ENCODE assay signal across 9 mouse cellular contexts in genomic region chr17:25080960-25081381, GRCm38 (mm10). TPM values are rescaled to one million over a fixed set of nuclear protein-coding genes. Genes with fewer than 3 reads are reported as not detected.
A peak's percentile ranks its signal among the peaks of the same experiment; 100 is the strongest.
DNase-seq lines count a peak whose midpoint lies in the region; ATAC-seq and TF ChIP-seq lines count a peak whose summit lies in the region.
"Had no signal": no experiment of that assay in that cellular context is flagged by ENCODE, and none has a peak within 500 bp of the region (broad histone marks: within the 10 kb centered on the region; RNA-seq: fewer than 3 reads in every experiment).

No protein-coding gene starts in this region.

- H3K9ac ChIP-seq in hindbrain, postnatal 0 days (replicated peaks; ENCODE audit: low read length): peak overlapping the region; percentile 40; the same call in 1 of the 2 replicates
- no peak overlapping the region for H3K9ac ChIP-seq in liver, embryonic 12.5 days

- H3K27ac ChIP-seq in layer of hippocampus, adult 2 months: peak overlapping the region; percentile 77
- peak overlapping the region; percentile 49; the same call in 1 of the 2 replicates for H3K27ac ChIP-seq in hindbrain, postnatal 0 days
- H3K27ac ChIP-seq in liver, embryonic 12.5 days: peak overlapping the region; percentile 99
- peak overlapping the region; percentile 19; the same call in 1 of the 2 replicates for H3K27ac ChIP-seq in olfactory bulb, adult 2 months (ENCODE audit: insufficient read depth, low read depth, low read length)

- H3K27me3 ChIP-seq in hindbrain, postnatal 0 days (ENCODE audit: insufficient read depth, low read length): no peaks in the 10 kb centered on the region
- no peaks in the 10 kb centered on the region; the same call in 1 of the 2 replicates for H3K27me3 ChIP-seq in liver, embryonic 12.5 days (replicated peaks)
- H3K27me3 ChIP-seq: CH12.LX had no signal

- TF ChIP-seq CTCF in layer of hippocampus, adult 2 months (conservative IDR thresholded peaks at IDR 0.05): no peak
- TF ChIP-seq CTCF in hindbrain, postnatal 0 days (IDR thresholded peaks at IDR 0.05; ENCODE audit: low read depth): no peak
- TF ChIP-seq CTCF in olfactory bulb, adult 2 months (IDR thresholded peaks at IDR 0.05; ENCODE audit: insufficient read depth, low read depth, low read length): no peak

- no peak for ATAC-seq in hindbrain, postnatal 0 days
- no peak for ATAC-seq in liver, embryonic 12.5 days

- TF ChIP-seq POLR2A in olfactory bulb, adult 2 months (IDR thresholded peaks at IDR 0.05; ENCODE audit: insufficient read depth, low read depth, low read length): no peak

- H3K4me1 ChIP-seq in hindbrain, postnatal 0 days (ENCODE audit: insufficient read depth, low read length): peaks cover 16% of the 10 kb centered on the region
- peaks cover 51% of the 10 kb centered on the region for H3K4me1 ChIP-seq in liver, embryonic 12.5 days
- H3K4me1 ChIP-seq in olfactory bulb, adult 2 months (ENCODE audit: control insufficient read depth, insufficient read depth, low read length): peaks cover 28% of the 10 kb centered on the region

- DNase-seq in layer of hippocampus, adult 2 months (ENCODE audit: low spot score in 2 of 2): no peak
- DNase-seq in layer of hippocampus, postnatal 25 days (ENCODE audit: extremely low spot score in 1 of 2, low spot score in 1 of 2): no peak
- peak; percentile 63 for DNase-seq in gastrocnemius, postnatal 14 days
- DNase-seq in hindbrain, postnatal 0 days (ENCODE audit: low spot score): no peak
- DNase-seq in left cerebral cortex, postnatal 4 days: no peak
- no peak for DNase-seq in spleen, postnatal 10 days (ENCODE audit: low spot score in 2 of 2)

- no peaks in the 10 kb centered on the region for H3K36me3 ChIP-seq in hindbrain, postnatal 0 days (ENCODE audit: insufficient read depth, low read length)
- no peaks in the 10 kb centered on the region; the same call in 1 of the 2 replicates for H3K36me3 ChIP-seq in liver, embryonic 12.5 days

- H3K9me3 ChIP-seq in hindbrain, postnatal 0 days (ENCODE audit: low read length): no peaks in the 10 kb centered on the region
- no peaks in the 10 kb centered on the region for H3K9me3 ChIP-seq in liver, embryonic 12.5 days (replicated peaks)

- intact Hi-C loops in gastrocnemius, postnatal 14 days (cut with DNase I; ENCODE audit: low total_unique reads): no loop called here
- intact Hi-C loops in left cerebral cortex, postnatal 4 days (cut with DNase I): no loop called here

- WGBS in hindbrain, postnatal 0 days: 83% methylated on average over 11 of the region's 11 CpGs
- 50% methylated on average over 11 of the region's 11 CpGs for WGBS in liver, embryonic 12.5 days (ENCODE audit: insufficient replicate concordance)
- WGBS in olfactory bulb, adult 2 months: 72% methylated on average over 11 of the region's 11 CpGs

- H3K4me3 ChIP-seq in layer of hippocampus, adult 2 months: peak overlapping the region; percentile 50
- H3K4me3 ChIP-seq in hindbrain, postnatal 0 days (ENCODE audit: low read length): peak overlapping the region; percentile 20
- H3K4me3 ChIP-seq in liver, embryonic 12.5 days: peak overlapping the region; percentile 29
- H3K4me3 ChIP-seq in olfactory bulb, adult 2 months (ENCODE audit: insufficient read depth, low read depth, low read length): peak overlapping the region; percentile 16

- peak overlapping the region; percentile 25; the same call in 1 of the 2 replicates for H3K4me2 ChIP-seq in hindbrain, postnatal 0 days (ENCODE audit: low read depth, low read length)
- peak overlapping the region; percentile 24 for H3K4me2 ChIP-seq in liver, embryonic 12.5 days

RNA-seq across cellular contexts. Expression of gene Tmem204, which starts 2.4 kb away (rescaled TPM):
- total RNA-seq in layer of hippocampus, adult 2 months (2021): 1 to 10 TPM; 8.2 to 8.8 TPM
- 1 to 10 TPM; 8.0 to 8.4 TPM for total RNA-seq in layer of hippocampus, postnatal 25 days (2021)
- 10 to 100 TPM; 13.9 to 16.3 TPM for total RNA-seq in gastrocnemius, postnatal 14 days (2021)
- total RNA-seq in hindbrain, postnatal 0 days (2014; rRNA removed): 15.4 and 21.5 TPM in 2 replicates
- 11.5 and 11.7 TPM in 2 replicates for polyA plus RNA-seq in hindbrain, postnatal 0 days (2015; fragmentation: Nextera tagmentation; extraction: Ambion mirVana)
- polyA plus RNA-seq in liver, embryonic 12.5 days (2016; fragmentation: Nextera tagmentation; extraction: Ambion mirVana): 6.1 and 7.2 TPM in 2 replicates
- polyA plus RNA-seq in olfactory bulb, adult 2 months (2012; ENCODE audit: insufficient read depth, insufficient read length, low replicate concordance, missing spikeins): not detected in 2 replicates
- total RNA-seq in left cerebral cortex, postnatal 4 days (2021): 1 to 10 TPM; 5.4 to 6.7 TPM
- total RNA-seq: CH12.LX had no signal

RNA-seq across cellular contexts. Expression of gene Telo2, which starts 34.8 kb away (rescaled TPM):
- 10 to 100 TPM; 36.9 to 42.8 TPM for total RNA-seq in layer of hippocampus, adult 2 months (2021)
- 10 to 100 TPM; 29.3 to 43.2 TPM for total RNA-seq in layer of hippocampus, postnatal 25 days (2021)
- 1 to 10 TPM; 9.2 to 9.3 TPM for total RNA-seq in gastrocnemius, postnatal 14 days (2021)
- 46.9 and 59.3 TPM in 2 replicates for total RNA-seq in hindbrain, postnatal 0 days (2014; rRNA removed)
- polyA plus RNA-seq in hindbrain, postnatal 0 days (2015; fragmentation: Nextera tagmentation; extraction: Ambion mirVana): 32.5 and 33.1 TPM in 2 replicates
- polyA plus RNA-seq in liver, embryonic 12.5 days (2016; fragmentation: Nextera tagmentation; extraction: Ambion mirVana): 25.6 and 28.6 TPM in 2 replicates
- not detected in 2 replicates for polyA plus RNA-seq in olfactory bulb, adult 2 months (2012; ENCODE audit: insufficient read depth, insufficient read length, low replicate concordance, missing spikeins)
- total RNA-seq in left cerebral cortex, postnatal 4 days (2021): 10 to 100 TPM; 58.3 to 59.3 TPM

RNA-seq across cellular contexts. Expression of gene Ptx4, which starts 39.6 kb away (rescaled TPM):
- total RNA-seq in layer of hippocampus, adult 2 months (2021): 1 to 10 TPM; 2.6 to 2.8 TPM
- total RNA-seq in layer of hippocampus, postnatal 25 days (2021): 1 to 10 TPM; 2.5 to 2.9 TPM
- 1 to 10 TPM; 8.4 to 9.6 TPM for total RNA-seq in gastrocnemius, postnatal 14 days (2021)
- 0.63 TPM in 1 of 2 replicates, not detected in the other for total RNA-seq in hindbrain, postnatal 0 days (2014; rRNA removed)
- 0.21 and 0.26 TPM in 2 replicates for polyA plus RNA-seq in hindbrain, postnatal 0 days (2015; fragmentation: Nextera tagmentation; extraction: Ambion mirVana)
- not detected in 2 replicates for polyA plus RNA-seq in liver, embryonic 12.5 days (2016; fragmentation: Nextera tagmentation; extraction: Ambion mirVana)
- not detected in 2 replicates for polyA plus RNA-seq in olfactory bulb, adult 2 months (2012; ENCODE audit: insufficient read depth, insufficient read length, low replicate concordance, missing spikeins)
- under 1 TPM; 0.32 to 0.34 TPM for total RNA-seq in left cerebral cortex, postnatal 4 days (2021)
- total RNA-seq: CH12.LX had no signal

RNA-seq across cellular contexts. Expression of gene Clcn7, which starts 52.2 kb away (rescaled TPM):
- 10 to 100 TPM; 53.5 to 55.7 TPM for total RNA-seq in layer of hippocampus, adult 2 months (2021)
- 10 to 100 TPM; 49.6 to 54.2 TPM for total RNA-seq in layer of hippocampus, postnatal 25 days (2021)
- total RNA-seq in gastrocnemius, postnatal 14 days (2021): 10 to 100 TPM; 14.3 to 15.5 TPM
- total RNA-seq in hindbrain, postnatal 0 days (2014; rRNA removed): 34.9 and 40.6 TPM in 2 replicates
- 22.9 and 23.3 TPM in 2 replicates for polyA plus RNA-seq in hindbrain, postnatal 0 days (2015; fragmentation: Nextera tagmentation; extraction: Ambion mirVana)
- polyA plus RNA-seq in liver, embryonic 12.5 days (2016; fragmentation: Nextera tagmentation; extraction: Ambion mirVana): 13.7 and 14.8 TPM in 2 replicates
- not detected in 2 replicates for polyA plus RNA-seq in olfactory bulb, adult 2 months (2012; ENCODE audit: insufficient read depth, insufficient read length, low replicate concordance, missing spikeins)
- 10 to 100 TPM; 40.9 to 42.5 TPM for total RNA-seq in left cerebral cortex, postnatal 4 days (2021)

Comparison
In these comparisons a context has a peak if more than half of its experiments do, and no peak if none do; other contexts are left out.
1. H3K27ac ChIP-seq: peak in every context shown above with its lines; median percentile 99 in liver, embryonic 12.5 days; 77 in layer of hippocampus, adult 2 months; 49 in hindbrain, postnatal 0 days; 19 in olfactory bulb, adult 2 months.